Mouse (Mus musculus): ENCODE measurements around the gene Gab2. TPM values are rescaled to one million over a fixed set of nuclear protein-coding genes. Genes with fewer than 3 reads are reported as not detected.

The Gab2 gene
- polyA plus RNA-seq, 1 experiment = 9.6 TPM

GRCm38 (mm10) chr7:97154756-97155487 is 73.5 kb downstream of the Gab2 start:
- Histone ChIP-seq H3K4me2 (ENCODE audit: low read depth) (no peak overlapping the region), H3K79me2 (ENCODE audit: control insufficient read depth, insufficient read depth) (no peaks in the 10 kb centered on the region), H3K27me3 (ENCODE audit: control insufficient read depth, insufficient read depth, insufficient read length) (no peaks in the 10 kb centered on the region), H3K36me3 (ENCODE audit: control insufficient read depth, insufficient read depth) (no peaks in the 10 kb centered on the region), H3K4me3 (no peak overlapping the region), H3ac (ENCODE audit: control insufficient read depth, insufficient read length) (no peak overlapping the region)
- TF ChIP-seq REST (IDR thresholded peaks at IDR 0.05; ENCODE audit: insufficient read depth, insufficient read length) (no peak), MYOG (IDR thresholded peaks at IDR 0.05; ENCODE audit: control insufficient read depth in 1 of 3, insufficient read depth in 1 of 3, insufficient read length in 2 of 3, low read depth in 2 of 3) (no peak), CEBPB (IDR thresholded peaks at IDR 0.05; ENCODE audit: insufficient read depth, poor library complexity, severe bottlenecking) (no peak), TCF12 (IDR thresholded peaks at IDR 0.05; ENCODE audit: insufficient read depth, poor library complexity, severe bottlenecking) (no peak), MAX (IDR thresholded peaks at IDR 0.05; ENCODE audit: low read depth) (no peak), SRF (IDR thresholded peaks at IDR 0.05; ENCODE audit: control insufficient read depth, insufficient read length, low read depth) (no peak), MYOD1 (IDR thresholded peaks at IDR 0.05; ENCODE audit: control insufficient read depth in 1 of 3, insufficient read length in 2 of 3, low read depth in 2 of 3) (no peak), E2F4 (IDR thresholded peaks at IDR 0.05; ENCODE audit: insufficient read depth) (no peak), POLR2A (IDR thresholded peaks at IDR 0.05; ENCODE audit: insufficient read length, low read depth) (no peak), TCF3 (IDR thresholded peaks at IDR 0.05; ENCODE audit: insufficient read length, low read depth) (no peak), POLR2AphosphoS2 (IDR thresholded peaks at IDR 0.05; ENCODE audit: insufficient read length, low read depth) (no peak), USF1 (IDR thresholded peaks at IDR 0.05; ENCODE audit: low read depth) (no peak)

- Histone ChIP-seq H3ac (ENCODE audit: control insufficient read depth, insufficient read length) (no peak overlapping the region), H3K4me3 (no peak overlapping the region), H3K4me2 (ENCODE audit: low read depth) (no peak overlapping the region), H3K36me3 (ENCODE audit: control insufficient read depth, insufficient read depth) (no peaks in the 10 kb centered on the region), H3K27me3 (ENCODE audit: control insufficient read depth, insufficient read depth, insufficient read length) (no peaks in the 10 kb centered on the region), H3K79me2 (ENCODE audit: control insufficient read depth, insufficient read depth) (no peaks in the 10 kb centered on the region)
- TF ChIP-seq USF1 (IDR thresholded peaks at IDR 0.05; ENCODE audit: low read depth) = no peak
- TF ChIP-seq MYOD1 (IDR thresholded peaks at IDR 0.05; ENCODE audit: control insufficient read depth in 1 of 3, insufficient read length in 2 of 3, low read depth in 2 of 3) = no peak
- no peak for TF ChIP-seq POLR2AphosphoS2 (IDR thresholded peaks at IDR 0.05; ENCODE audit: insufficient read length, low read depth)
- TF ChIP-seq CEBPB (IDR thresholded peaks at IDR 0.05; ENCODE audit: insufficient read depth, poor library complexity, severe bottlenecking) = no peak
- no peak for TF ChIP-seq SRF (IDR thresholded peaks at IDR 0.05; ENCODE audit: control insufficient read depth, insufficient read length, low read depth)
- TF ChIP-seq MAX (IDR thresholded peaks at IDR 0.05; ENCODE audit: low read depth) = no peak
- TF ChIP-seq TCF12 (IDR thresholded peaks at IDR 0.05; ENCODE audit: insufficient read depth, poor library complexity, severe bottlenecking) = no peak
- TF ChIP-seq MYOG (IDR thresholded peaks at IDR 0.05; ENCODE audit: control insufficient read depth in 1 of 3, insufficient read depth in 1 of 3, insufficient read length in 2 of 3, low read depth in 2 of 3) = no peak
- no peak for TF ChIP-seq REST (IDR thresholded peaks at IDR 0.05; ENCODE audit: insufficient read depth, insufficient read length)
Observed at GRCm38 (mm10) chr7:97164261-97164660, 82.9 kb downstream of the Gab2 start.

GRCm38 (mm10) chr7:97171089-97171488 is 89.7 kb downstream of the Gab2 start:
- Histone ChIP-seq H3K36me3 (ENCODE audit: control insufficient read depth, insufficient read depth) (no peaks in the 10 kb centered on the region), H3K4me3 (no peak overlapping the region), H3K27me3 (ENCODE audit: control insufficient read depth, insufficient read depth, insufficient read length) (no peaks in the 10 kb centered on the region), H3ac (ENCODE audit: control insufficient read depth, insufficient read length) (no peak overlapping the region), H3K79me2 (ENCODE audit: control insufficient read depth, insufficient read depth) (no peaks in the 10 kb centered on the region), H3K4me2 (ENCODE audit: low read depth) (no peak overlapping the region)
- TF ChIP-seq MAX (IDR thresholded peaks at IDR 0.05; ENCODE audit: low read depth) (no peak), SRF (IDR thresholded peaks at IDR 0.05; ENCODE audit: control insufficient read depth, insufficient read length, low read depth) (no peak), TCF3 (IDR thresholded peaks at IDR 0.05; ENCODE audit: insufficient read length, low read depth) (no peak), POLR2A (IDR thresholded peaks at IDR 0.05; ENCODE audit: insufficient read length, low read depth) (no peak), CEBPB (IDR thresholded peaks at IDR 0.05; ENCODE audit: insufficient read depth, poor library complexity, severe bottlenecking) (no peak), USF1 (IDR thresholded peaks at IDR 0.05; ENCODE audit: low read depth) (no peak), E2F4 (IDR thresholded peaks at IDR 0.05; ENCODE audit: insufficient read depth) (no peak), MYOD1 (IDR thresholded peaks at IDR 0.05; ENCODE audit: control insufficient read depth in 1 of 3, insufficient read length in 2 of 3, low read depth in 2 of 3) (no peak), POLR2AphosphoS2 (IDR thresholded peaks at IDR 0.05; ENCODE audit: insufficient read length, low read depth) (no peak), TCF12 (IDR thresholded peaks at IDR 0.05; ENCODE audit: insufficient read depth, poor library complexity, severe bottlenecking) (no peak)

GRCm38 (mm10) chr7:97171719-97172118 is 90.3 kb downstream of the Gab2 start:
- no peak overlapping the region for H3ac ChIP-seq (ENCODE audit: control insufficient read depth, insufficient read length)
- H3K4me2 ChIP-seq (ENCODE audit: low read depth) = no peak overlapping the region
- H3K79me2 ChIP-seq (ENCODE audit: control insufficient read depth, insufficient read depth) = no peaks in the 10 kb centered on the region
- TF ChIP-seq REST (IDR thresholded peaks at IDR 0.05; ENCODE audit: insufficient read depth, insufficient read length) (no peak), MYOG (IDR thresholded peaks at IDR 0.05; ENCODE audit: control insufficient read depth in 1 of 3, insufficient read depth in 1 of 3, insufficient read length in 2 of 3, low read depth in 2 of 3) (no peak), POLR2AphosphoS2 (IDR thresholded peaks at IDR 0.05; ENCODE audit: insufficient read length, low read depth) (no peak)
- H3K27me3 ChIP-seq (ENCODE audit: control insufficient read depth, insufficient read depth, insufficient read length) = no peaks in the 10 kb centered on the region
- no peak overlapping the region for H3K4me3 ChIP-seq
- H3K36me3 ChIP-seq (ENCODE audit: control insufficient read depth, insufficient read depth) = no peaks in the 10 kb centered on the region

- no peaks in the 10 kb centered on the region for H3K36me3 ChIP-seq (ENCODE audit: control insufficient read depth, insufficient read depth)
- H3ac ChIP-seq (ENCODE audit: control insufficient read depth, insufficient read length) = no peak overlapping the region
- no peaks in the 10 kb centered on the region for H3K79me2 ChIP-seq (ENCODE audit: control insufficient read depth, insufficient read depth)
- TF ChIP-seq POLR2AphosphoS2 (IDR thresholded peaks at IDR 0.05; ENCODE audit: insufficient read length, low read depth) (no peak), REST (IDR thresholded peaks at IDR 0.05; ENCODE audit: insufficient read depth, insufficient read length) (no peak), MYOD1 (IDR thresholded peaks at IDR 0.05; ENCODE audit: control insufficient read depth in 1 of 3, insufficient read length in 2 of 3, low read depth in 2 of 3) (no peak), CEBPB (IDR thresholded peaks at IDR 0.05; ENCODE audit: insufficient read depth, poor library complexity, severe bottlenecking) (no peak), E2F4 (IDR thresholded peaks at IDR 0.05; ENCODE audit: insufficient read depth) (no peak), TCF12 (IDR thresholded peaks at IDR 0.05; ENCODE audit: insufficient read depth, poor library complexity, severe bottlenecking) (no peak), USF1 (IDR thresholded peaks at IDR 0.05; ENCODE audit: low read depth) (no peak), TCF3 (IDR thresholded peaks at IDR 0.05; ENCODE audit: insufficient read length, low read depth) (no peak), MAX (IDR thresholded peaks at IDR 0.05; ENCODE audit: low read depth) (no peak), MYOG (IDR thresholded peaks at IDR 0.05; ENCODE audit: control insufficient read depth in 1 of 3, insufficient read depth in 1 of 3, insufficient read length in 2 of 3, low read depth in 2 of 3) (no peak)
- H3K27me3 ChIP-seq (ENCODE audit: control insufficient read depth, insufficient read depth, insufficient read length) = no peaks in the 10 kb centered on the region
- no peak overlapping the region for H3K4me3 ChIP-seq
- no peak overlapping the region for H3K4me2 ChIP-seq (ENCODE audit: low read depth)
Observed at GRCm38 (mm10) chr7:97172126-97172525, 90.7 kb downstream of the Gab2 start.

All from myocyte (in vitro differentiated cells).